Mouse (Mus musculus): ENCODE measurements around the gene Gas7.

Gas7 gene

DNA sequence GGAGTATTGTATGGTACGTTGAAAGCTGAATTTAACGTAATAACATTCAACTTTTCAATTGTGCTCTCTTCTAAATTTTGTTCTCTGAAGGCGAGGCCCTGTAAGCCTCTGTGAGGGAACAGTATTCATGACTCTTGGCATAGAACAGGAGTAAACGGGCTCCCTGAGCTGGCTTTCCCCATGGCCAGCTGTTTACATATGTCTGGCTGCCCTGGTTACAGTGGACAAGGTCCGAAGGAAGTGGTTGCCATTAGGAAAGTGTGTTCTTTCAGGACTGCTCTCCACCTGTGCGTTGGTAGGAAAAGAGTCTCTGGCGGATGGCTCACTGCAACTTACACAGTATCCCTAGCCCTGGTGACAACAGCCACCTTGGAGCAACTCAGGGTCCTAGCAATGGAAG is 171.9 kb downstream of the Gas7 start:
- DNase-seq (ENCODE audit: low spot score in 2 of 2), result no peak

DNA sequence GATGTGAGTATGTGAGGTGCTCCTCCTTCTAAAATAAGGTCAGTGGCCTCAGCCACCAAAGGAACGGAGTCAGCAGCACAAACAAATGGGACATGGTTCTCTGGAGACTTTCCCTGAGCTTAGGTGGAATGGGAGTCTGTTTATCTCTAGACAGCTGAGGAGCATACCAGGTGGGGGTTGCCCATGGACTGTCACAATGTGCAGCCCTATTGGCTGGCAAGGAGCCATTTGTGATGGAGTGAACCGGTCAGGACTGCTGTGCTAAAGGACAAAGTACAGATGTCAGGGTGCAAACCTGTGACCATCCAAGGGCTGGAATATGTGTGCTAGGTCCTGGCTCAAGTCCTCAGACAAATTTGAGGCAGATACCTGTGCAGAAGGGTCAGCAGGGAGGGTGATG is 173.3 kb downstream of the Gas7 start:
- no peak for DNase-seq (ENCODE audit: low spot score in 2 of 2)

DNA sequence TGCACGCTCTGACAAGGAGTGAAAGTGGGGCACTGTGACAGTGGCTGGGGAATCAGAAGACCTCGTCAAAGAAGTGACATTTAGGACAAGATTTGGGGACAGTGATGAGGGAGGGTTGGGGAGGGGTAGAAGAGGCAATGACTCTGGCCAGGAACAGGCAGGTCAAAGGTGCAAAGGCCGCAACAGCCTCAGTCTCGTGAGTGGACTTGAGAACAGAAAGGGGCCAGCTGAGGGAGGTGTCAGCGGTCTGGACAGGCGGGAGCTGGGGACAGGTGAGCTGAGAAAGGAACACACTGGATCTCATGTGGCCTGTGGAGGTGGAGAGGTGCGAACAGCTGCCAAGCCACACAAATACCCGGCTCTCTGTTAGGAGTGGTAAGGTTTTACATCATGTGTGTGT is 177.7 kb downstream of the Gas7 start:
- no peak for DNase-seq (ENCODE audit: low spot score in 2 of 2)

DNA sequence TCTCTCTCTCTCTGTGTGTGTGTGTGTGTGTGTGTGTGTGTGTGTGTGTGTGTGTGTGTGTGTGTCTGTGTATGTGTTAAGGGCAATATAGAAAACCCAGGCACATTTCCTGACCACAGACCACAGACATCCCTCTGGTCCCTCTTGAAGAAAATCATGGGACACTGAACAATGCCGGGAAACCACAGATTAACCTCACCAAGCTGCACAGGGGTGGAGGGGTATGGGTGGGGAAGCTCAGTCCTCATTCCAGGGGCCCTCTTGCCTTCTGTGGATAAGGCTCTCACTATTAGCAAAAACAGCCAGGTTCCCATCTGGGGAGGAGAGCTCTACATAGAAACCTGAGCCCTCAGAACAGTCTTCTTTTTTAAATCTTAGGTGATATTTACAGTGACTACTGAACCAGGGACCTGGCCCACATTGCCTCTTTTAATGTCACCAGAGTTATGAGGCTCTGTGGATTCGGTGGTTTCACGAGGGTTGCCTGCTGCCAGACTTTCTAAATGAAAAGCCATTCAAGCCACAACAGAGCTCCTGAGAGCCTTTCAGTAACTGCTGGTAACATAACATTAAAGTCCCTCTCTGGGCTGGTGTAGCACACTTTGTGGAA is 178.5 kb downstream of the Gas7 start:
- no peak for DNase-seq (ENCODE audit: low spot score in 2 of 2)

DNA sequence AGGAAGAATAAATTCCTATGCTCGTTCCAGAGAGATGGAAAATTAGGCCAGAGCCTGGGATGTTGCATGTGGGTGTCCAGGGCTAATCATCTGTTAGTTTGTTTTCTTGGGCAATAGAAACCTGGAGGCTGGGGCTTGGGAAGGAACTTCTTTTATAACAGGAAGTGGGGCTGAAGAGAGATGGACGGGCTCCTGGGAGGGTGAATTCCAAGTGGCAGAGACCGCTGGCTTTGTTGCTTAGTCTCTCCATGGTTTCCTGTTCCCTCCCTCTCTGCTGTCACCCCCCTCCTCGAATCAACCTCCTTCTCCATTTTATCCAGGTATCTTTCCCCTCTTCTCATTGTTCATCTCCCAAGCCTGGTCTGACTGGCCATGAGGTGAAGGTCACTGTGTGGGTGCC is 181.0 kb downstream of the Gas7 start:
- no peak for DNase-seq (ENCODE audit: low spot score in 2 of 2)

DNA sequence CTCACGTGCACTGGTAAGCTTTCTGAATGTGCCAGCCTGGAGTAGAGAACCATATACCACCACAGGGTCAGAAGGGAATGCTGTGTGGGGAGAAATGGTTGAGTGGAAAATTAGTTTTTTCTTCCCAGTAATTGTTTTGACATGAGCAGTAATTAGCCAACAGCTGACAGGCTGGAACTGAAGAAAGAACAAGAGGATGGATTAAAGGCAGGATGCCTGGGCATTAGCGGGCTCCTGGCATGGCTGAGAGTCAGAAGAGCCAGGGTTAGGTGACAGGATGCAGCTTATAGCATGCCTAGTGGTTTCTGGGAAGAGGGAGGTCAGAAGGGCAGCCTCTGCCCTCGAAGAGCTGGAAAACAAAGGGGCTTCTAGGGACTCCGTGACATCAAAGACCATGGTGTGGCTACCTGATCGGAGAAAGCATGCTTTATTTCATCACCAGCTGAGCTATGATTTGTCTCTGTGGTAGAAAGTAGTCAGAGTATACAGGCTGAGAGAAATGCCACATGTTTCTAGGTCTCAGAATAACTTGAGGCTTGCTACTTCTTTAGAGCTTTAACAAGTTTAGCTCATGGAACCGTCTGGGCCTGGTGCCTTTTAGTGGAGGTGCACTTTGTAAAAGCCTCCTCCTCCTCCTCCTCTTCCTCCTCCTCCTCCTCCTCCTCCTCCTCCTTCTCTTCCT is 181.8 kb downstream of the Gas7 start:
- DNase-seq (ENCODE audit: low spot score in 2 of 2), result no peak

DNA sequence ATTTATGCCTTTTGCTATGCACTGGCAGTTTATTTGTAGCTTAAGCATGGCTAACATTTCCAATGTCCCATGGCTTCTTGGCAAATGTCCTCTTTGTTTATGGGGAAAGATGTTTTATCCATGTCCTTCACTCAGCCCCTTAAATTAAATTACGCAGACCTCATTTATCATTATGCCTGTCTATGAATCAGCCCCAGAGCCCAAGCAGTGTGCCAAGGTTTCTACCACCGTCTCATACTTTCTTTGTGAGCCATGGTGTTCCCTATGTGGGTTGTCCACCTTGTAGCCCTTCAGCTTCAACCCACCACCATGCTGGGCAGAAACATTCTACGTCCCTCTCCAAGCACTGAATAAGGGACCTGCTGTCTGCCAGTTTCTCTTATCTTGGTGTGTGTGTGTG is 183.2 kb downstream of the Gas7 start:
- no peak for DNase-seq (ENCODE audit: low spot score in 2 of 2)

DNA sequence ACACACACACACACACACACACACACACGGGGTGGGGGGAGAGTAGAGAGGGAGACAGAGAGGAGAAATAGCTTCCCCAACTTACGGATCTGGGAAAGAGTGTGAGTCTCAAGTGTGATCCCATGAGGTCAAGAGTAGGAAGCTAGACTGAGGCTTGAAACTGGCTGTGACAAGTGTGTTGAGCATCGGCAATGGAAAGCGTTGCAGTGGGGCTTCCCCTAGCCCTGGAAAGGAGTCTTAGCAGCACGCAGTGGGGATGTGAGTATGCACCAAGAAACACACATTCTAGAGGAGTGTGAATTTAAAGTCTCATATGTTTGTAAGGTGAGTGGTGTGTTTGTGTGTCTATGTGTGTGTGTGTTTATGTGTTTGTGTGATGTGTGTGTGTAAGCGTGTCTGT is 185.1 kb downstream of the Gas7 start:
- no peak for DNase-seq (ENCODE audit: low spot score in 2 of 2)

DNA sequence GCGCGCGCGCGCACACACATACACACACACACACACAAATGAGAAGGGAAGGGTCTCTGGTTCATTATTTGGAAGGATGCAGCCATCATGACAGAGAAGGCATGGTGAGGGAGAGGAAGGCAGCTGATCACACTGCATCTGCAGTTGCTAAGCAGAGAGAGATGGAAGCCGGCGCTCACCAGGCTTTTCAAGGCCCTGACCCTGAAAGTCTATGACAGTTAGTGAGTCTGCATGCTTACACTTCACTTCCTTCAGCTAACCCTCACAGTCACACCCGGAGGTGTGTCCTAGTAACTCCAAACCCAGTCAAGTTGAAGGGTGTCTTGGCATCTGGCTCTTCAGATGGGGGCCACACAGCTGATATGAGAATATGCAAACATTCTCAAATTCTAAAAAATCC is 187.2 kb downstream of the Gas7 start:
- DNase-seq (ENCODE audit: low spot score in 2 of 2), result no peak

DNA sequence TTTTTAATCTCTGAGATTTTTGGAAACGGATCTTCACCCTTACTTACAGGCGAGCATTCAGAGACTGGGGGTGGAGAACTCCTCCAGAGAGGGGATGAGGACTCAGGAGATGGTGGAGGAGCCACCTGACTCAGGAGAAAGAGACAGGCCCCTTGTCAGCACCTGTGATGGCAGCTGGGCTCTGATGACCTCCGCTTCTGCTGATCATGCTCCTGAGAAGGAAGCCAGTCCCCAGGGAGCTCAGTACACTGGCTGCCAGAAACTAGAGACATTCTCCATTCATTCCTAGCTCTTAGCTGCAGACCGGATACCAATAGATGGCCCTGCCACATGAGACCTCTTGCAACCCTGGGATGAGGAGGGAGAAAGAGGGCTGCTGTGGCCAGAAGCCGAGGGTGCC is 187.6 kb downstream of the Gas7 start:
- no peak for DNase-seq (ENCODE audit: low spot score in 2 of 2)

DNA sequence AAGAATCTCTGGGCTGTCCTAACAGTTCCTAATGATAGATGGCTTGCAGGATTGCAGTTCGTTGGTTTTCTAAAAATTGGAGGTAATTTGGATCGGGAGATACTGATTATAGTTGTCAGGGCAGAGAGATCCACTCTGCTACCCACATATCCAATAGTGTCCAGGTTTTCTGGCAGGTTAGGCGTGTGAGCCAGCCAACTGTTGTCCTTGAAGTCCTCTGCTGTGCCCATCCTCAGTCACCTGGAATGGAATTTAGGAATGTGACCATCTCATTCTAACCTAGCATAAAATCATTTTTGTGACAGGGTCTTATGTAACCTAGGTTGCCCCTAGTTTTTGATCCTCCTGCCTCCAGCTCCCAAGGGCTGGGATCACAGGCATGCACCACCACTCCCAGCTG is 188.2 kb downstream of the Gas7 start:
- no peak for DNase-seq (ENCODE audit: low spot score in 2 of 2)

DNA sequence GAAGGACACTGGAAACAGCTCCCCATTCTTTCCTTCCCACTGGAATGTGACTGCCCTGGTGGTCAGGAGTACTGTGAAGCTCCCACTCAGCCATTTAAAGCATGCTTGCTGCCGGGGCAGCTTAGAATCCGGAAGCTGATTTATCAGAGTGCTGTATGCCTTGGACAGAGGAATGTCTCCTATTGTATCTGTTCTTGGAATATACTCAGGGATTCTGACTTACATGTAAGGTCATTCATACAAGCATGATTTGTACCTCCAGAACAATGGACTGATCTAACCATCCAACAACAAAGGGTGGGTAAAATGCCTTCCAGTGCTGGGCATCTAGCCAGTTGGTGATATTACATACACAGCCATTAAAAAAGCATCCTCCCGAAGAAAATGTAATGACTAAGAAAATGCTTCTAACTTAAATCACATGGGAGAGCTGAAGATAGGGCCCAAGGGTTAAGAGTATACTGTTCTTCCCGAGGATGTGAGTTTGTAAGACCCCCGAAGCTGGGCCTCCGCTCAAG is 189.5 kb downstream of the Gas7 start:
- DNase-seq (ENCODE audit: low spot score in 2 of 2), result no peak

DNA sequence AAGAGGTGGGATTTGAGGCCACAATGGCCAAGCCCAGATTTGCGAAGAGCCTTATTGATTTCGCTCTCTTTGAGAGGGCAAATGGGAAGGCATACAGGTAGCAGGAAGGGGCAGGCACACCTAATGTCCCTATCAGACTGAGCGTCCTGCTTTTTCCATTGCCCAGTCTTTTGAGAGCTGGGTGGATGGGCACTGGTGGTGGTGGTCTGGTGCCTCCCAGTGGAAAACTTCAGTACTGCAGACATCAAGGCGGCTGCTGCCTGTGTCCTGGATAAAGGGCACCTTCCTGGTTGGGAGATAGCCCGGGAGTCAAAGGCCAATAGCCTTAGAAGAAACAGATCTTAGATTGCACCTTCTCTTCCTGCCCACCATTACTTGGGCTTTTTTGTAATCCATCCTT is 192.5 kb downstream of the Gas7 start:
- peak; percentile 64 to 79 for DNase-seq (ENCODE audit: low spot score in 2 of 2)

DNA sequence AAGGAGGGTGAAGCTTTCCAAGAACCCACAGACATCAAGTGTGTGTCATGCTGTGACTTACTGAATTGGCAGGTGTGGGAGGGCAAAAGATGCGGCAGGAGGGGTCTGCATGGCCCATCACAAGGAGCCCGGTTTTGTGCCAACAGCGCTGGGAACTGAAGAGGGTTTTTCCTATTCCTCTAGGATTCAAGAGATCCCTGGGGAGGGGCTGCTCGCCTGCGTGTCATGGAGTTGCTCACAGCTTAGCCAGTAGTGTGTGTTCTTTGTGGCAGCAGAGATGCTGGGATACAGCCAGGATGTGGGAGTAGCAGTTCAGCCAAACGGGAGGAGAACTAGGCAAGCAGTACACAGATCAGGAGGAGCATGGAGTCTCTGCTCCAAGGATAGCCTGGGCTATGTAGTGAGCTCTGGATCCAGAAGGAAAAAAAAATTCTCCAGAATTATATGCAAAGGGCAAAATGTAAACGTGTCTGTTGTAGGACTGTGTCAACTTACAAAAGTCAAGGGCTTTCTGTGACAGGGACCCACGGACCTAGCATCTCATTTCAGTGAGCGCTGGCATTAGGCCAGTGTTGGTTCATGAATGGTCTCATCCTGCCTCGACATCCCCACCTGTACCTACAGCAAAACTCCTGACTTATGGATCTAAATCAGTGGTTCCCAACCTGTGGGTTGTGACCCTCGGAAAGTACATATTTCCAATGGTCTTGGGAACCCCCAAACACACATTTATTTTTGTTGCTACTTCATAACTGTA is 193.6 kb downstream of the Gas7 start:
- no peak for DNase-seq (ENCODE audit: low spot score in 2 of 2)

DNA sequence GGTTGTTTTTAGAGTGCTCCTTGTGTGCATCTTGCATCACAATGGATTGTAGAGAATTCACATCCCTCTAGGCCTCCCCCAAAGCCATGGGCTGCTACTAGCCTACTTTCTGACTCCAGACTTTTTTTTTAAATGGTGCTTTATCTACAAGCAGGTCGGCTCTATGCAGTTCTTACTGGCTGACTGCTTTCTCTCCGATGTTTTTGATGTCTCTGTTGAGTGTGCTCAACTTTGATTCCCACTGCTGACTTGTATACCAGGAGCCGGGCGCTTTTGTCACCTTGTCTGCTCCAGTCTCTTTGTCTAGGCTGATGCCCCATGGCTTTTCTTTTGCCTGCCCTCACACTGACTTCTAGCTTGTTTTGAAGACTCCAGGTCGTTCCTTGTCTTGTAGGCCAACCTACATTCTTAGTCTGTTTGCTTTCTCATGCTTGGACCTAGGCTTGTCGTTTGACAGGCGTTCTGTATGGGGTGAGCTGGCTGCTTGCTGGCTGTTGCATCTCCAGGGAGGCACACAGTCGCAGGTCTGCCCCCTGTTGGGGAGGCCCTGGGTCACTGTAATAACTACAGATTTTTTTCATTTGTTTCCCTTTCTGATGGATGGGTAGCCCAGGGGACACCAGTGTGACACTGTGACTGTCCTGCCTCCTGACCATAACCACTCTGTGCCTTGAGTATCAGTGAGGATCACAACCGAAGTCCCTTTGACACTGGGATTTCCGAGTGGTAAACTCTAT is 194.9 kb downstream of the Gas7 start:
- DNase-seq (ENCODE audit: low spot score in 2 of 2), result no peak

DNA sequence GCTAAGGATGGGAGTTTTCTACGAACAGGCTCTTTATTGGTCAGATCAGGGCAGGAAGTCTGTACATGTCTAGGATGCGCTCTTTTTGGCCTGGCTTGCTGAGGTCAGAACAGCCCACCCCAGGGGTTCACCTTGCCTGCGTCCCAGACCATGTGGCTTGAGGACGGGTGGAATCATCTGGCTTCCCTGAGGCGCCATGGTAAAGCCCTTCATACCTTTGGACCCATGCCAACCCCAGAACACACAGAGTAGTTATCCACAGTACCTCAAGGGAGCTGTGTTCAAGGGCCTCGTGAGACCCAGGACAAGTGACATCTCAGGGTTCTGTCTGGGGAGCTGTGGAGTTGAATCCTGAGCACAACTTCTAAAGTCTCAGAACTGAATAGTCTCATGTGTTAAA is 196.5 kb downstream of the Gas7 start:
- no peak for DNase-seq (ENCODE audit: low spot score in 2 of 2)

DNA sequence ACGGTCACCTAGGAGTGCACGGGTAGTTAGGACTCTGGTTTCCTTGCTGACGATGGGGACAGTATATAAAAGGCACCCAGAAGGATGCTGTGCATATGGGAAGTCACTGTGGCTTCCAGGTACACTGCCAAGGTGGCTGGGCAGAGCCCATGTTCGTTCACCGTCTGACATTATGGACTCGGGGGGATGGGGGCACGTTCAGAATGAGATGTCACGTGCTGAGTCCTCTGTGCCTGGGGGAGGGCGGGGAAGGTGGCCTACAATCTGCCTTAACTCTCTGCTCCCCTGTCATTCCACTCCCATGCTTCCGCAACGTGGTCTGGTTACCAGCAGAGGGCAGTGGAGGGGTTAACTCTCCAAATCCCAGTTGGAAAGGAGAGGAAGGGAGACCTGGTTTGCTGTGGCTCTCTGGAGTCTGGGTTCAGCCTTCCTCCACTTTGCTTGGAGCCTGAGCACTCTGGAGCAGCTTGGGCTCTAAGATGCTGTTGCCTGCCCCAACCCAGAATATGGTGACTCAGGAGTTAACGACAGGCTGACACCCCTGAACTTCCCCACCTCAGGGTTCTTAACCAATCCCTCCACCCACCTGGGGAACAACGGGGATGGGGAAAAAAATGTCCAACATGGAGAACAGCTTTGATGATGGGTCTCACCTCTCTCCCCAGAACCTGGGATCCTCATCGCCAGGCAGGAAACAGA is 197.1 kb downstream of the Gas7 start:
- no peak for DNase-seq (ENCODE audit: low spot score in 2 of 2)

DNA sequence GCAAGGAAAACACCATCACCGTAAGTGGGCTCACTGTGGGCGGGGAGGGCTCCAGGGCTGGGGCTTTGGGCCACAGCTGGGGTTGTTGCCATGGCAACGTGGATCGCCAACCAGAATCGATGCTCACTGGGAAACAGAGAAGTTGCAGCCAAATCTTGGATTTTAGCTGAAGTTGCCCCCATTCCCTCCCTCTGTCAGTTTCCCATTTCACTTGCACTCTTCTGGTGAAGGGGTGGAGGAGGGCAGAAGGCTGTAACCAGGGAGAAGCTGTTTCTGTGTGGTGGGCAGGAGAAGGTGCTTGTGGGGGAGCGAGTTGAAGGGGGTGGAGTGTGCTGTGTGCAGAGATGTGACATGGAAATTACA is 197.6 kb downstream of the Gas7 start:
- no peak for DNase-seq (ENCODE audit: low spot score in 2 of 2)

DNA sequence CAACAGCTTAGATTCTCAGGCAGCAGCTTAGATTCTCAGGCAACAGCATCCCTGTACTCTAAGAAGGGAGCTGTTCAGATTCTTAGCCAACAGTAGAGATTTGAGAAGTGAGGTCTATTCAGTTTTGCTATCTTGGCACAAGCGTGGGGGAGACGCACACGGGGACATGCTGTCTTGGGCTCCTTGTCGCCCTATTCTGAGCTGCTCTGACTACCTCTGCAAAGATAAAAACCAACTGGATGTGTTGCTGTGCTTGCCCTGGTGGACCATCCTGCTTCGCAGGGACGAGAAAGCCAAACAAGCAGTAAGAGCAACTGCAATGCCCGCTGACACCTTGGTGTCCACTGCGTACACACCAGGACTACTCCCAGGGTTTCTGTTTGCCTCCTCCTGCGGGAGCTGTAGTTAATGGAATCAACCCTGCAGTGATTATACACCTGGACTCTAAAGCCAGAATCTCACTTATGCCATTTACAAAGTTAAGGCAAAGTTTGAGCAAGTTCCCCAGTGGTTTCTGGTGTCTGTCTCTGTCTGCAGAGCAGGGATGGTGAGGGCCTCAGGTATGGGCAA is 198.4 kb downstream of the Gas7 start:
- DNase-seq (ENCODE audit: low spot score in 2 of 2), result no peak

DNA sequence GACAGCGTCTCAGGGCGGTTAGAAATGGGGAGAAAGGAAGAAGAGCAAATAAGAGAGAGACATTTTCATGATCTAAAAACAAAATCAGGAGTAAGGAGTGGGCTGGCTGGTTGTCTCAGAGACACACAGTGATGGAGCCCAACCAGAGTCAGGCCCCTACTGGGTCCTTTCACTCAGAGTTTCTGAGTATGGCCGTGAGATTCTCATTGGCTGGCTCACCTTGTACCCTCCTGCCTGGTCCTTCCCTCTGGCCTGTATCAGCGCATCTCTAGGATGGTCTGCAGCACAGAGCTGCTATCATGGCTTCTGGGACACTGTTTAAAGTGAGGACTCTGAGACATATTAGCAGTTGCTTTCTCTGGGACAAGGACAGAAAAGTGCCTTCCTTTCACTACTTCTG is 199.3 kb downstream of the Gas7 start:
- DNase-seq (ENCODE audit: low spot score in 2 of 2), result no peak

DNA sequence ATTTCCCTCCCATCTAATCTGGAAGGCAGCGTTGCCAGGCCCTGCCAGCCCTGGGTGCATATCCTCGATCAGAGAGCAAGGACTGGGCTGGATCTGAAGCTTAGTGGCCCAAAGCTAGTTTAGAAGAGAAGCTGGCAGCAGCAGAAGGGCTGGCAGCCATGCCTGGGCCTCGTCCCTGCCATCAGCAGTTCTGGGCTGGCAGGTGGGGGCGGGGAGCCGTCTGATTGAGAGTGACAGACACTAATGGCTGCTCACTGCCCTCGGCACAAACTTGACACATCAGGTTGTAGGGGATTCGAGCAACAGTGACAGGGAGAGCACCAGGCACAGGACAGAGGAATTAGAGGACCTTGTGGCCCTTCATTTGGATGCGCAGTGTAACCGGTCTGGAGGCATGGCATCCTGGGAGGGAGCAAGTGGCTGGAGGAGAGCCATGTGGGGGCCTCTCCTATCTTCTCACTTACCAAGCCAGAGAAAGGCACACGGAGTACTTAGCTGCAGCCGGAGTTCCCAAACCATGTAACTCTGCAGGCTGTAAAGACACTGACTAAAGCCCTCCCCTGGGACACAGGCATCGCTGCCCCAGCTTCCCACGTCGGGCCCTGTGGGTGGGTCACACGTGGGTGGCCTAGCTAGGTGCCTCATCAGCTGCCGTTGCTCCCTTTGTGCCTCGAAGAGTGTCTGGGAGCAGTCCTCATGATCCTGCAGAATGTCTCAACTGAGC is 200.2 kb downstream of the Gas7 start:
- DNase-seq (ENCODE audit: low spot score in 2 of 2), result no peak

All from urinary bladder, postnatal 4 days (tissue).